Mouse (Mus musculus) CD8-positive naive resting alpha-beta T cell, adult 57 days (primary cell): ENCODE measurements around the gene Plac9b. TPM values are rescaled to one million over a fixed set of nuclear protein-coding genes. Genes with fewer than 3 reads are reported as not detected.

ENCODE experiments used
- total RNA-seq: library from RNA; stranded (reverse); gene quantifications from one replicate; pipeline ENCODE4 v1.2.4, GENCODE M21; 2023

Gene Plac9b
- not detected for total RNA-seq

DNA sequence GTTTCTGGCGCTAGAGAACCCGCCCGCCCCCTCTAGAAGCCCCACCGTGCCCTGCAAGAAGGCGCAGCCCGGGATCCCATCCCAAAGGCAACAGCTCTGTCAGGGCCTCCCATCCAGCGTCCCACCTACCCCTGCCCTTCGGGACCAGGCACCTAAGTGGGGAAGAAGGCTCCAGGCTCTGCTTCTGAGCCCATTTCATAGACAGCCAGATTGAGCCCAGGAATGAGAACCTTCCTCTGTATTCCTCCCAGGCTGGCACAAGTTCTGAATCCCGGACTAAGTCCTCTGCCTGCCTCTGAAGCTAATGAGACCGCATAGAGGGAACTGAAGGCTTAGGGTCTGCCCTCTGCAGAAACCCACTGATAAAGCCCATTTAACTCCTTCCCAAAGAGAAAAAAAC, at the start of gene Plac9b:
Gene Plac9b, minus strand, starts transcription at position 101 of the 400 bp plus-strand sequence.

DNA sequence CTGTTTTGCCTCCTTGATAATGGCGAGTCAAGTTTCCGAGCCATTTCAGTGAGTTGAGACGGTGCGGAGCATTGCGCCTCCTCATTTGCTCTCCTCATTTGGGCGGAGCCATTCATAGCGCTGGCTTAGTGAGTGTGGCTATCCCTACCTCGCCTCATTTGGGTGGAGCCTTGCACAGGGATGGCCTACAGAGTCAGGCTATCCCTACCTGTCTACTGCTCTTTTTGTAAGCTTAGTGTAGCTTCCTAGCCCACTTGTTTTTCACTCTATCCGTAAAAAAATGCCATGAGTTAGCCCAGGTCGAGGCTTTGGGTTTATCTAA, 24.6 kb upstream of the Plac9b start, which contains the start of gene Tmem254b:
Gene Tmem254b, minus strand, starts transcription at position 116 of the 322 bp plus-strand sequence.

DNA sequence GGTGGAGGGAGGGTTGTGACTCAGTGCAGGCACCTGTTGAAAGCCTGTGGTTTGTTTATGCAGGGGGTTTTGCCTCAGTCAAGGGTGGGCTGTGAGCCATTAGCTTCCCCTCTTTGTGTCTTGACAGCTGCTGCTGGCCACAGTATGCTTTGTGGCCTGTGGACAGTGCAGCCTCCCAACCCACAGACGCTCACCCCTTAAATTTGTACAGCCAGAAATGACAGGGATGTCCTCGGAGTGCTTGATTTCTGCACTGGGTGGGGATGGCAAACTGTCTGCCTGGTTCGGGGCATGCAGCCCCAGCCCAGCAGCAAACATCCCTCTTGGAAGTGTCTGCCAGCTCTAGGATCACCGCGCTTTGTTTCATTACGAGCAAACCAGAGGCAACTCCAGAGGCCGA, 64.1 kb downstream of the Plac9b start, which contains the start of gene Duxbl2:
Gene Duxbl2, plus strand, starts transcription at position 200 of the 400 bp plus-strand sequence.

Other genes with a start within 250 kb of the Plac9b start
- gene Cphx1, start 244.2 kb downstream of the Plac9b start, total RNA-seq: not detected
- not detected for gene Duxbl1, start 203.9 kb downstream of the Plac9b start, total RNA-seq
- not detected for gene Gm9780, start 139.8 kb downstream of the Plac9b start, total RNA-seq
- 10.5 TPM for gene Tmem254c, start 115.1 kb downstream of the Plac9b start, total RNA-seq
- gene Cphx2, start 101.0 kb downstream of the Plac9b start, total RNA-seq: not detected
- gene Cphx3, start 100.2 kb downstream of the Plac9b start, total RNA-seq: not detected
- not detected for gene Duxbl2, start 64.1 kb downstream of the Plac9b start, total RNA-seq
- 16.3 TPM for gene Tmem254b, start 24.6 kb upstream of the Plac9b start, total RNA-seq
- not detected for gene Duxbl3, start 75.5 kb upstream of the Plac9b start, total RNA-seq